In the genomic region with DNA sequence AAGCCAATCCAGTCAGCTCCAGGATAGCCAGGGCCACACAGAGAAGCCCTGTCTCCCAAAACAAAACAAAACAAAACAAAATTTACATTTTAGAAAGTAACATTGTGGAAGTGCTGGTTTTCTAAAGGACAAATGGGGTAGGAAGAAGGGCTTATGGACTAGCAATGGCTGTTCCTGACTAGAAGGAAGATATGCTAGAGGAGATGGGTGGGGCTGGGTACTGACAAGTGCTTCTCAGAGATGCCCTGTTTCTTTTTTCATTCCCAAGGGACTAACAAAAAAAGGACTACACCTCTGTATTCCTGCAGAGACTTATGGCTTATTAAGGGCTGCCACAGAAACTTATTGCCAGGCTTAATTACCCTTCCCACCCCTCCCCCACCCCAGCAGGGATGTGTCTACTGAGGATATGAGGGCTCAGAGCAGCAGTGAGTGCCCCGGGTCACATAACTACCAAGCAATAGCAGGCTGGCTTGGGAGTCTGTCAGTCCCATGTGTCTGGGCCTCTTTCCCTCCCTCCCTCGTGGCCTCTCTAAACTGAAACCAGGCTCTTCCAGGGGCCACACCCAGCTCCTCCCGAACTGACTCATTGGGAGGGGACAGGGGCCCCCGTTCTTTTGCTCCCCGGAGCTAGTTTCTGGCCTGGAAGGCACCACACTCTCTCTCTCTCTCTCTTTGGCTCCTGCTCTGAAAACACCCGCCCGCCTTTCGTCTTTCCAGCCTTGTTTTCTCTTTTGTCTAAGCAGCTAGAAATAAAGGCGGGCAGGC, we compare ENCODE assay signal across 8 mouse cellular contexts. TPM values are rescaled to one million over a fixed set of nuclear protein-coding genes. Genes with fewer than 3 reads are reported as not detected.
DNase-seq lines count a peak whose midpoint lies in the region; ATAC-seq and TF ChIP-seq lines count a peak whose summit lies in the region.

No protein-coding gene starts in this region.

- intact Hi-C loops in heart, postnatal 14 days (cut with DNase I), result no loop called here
- intact Hi-C loops in left cerebral cortex, postnatal 25 days (cut with DNase I), result no loop called here

- H3K27me3 ChIP-seq in forebrain, embryonic 11.5 days (ENCODE audit: control insufficient read depth, insufficient read depth, low read length), result no peaks in the 10 kb centered on the region
- H3K27me3 ChIP-seq in stomach, embryonic 16.5 days (ENCODE audit: control insufficient read depth, insufficient read depth, low read length), result no peaks in the 10 kb centered on the region

- peak; percentile 70 for ATAC-seq in forebrain, embryonic 11.5 days (replicated peaks; ENCODE audit: low FRiP score)
- peak; percentile 85 for ATAC-seq in stomach, embryonic 16.5 days (ENCODE audit: insufficient read depth, low FRiP score)

- no peak for TF ChIP-seq CTCF in lung, adult 2 months (IDR thresholded peaks at IDR 0.05; ENCODE audit: insufficient read depth, low read length)

- H3K4me3 ChIP-seq in forebrain, embryonic 11.5 days (ENCODE audit: low read depth, low read length), result no peak overlapping the region
- H3K4me3 ChIP-seq in lung, adult 2 months (replicated peaks; ENCODE audit: extremely low read depth, low read depth, low read length), result peak overlapping the region; percentile 4
- H3K4me3 ChIP-seq in stomach, embryonic 16.5 days (replicated peaks; ENCODE audit: low read length), result no peak overlapping the region

- H3K4me2 ChIP-seq in forebrain, embryonic 11.5 days (ENCODE audit: low read depth, low read length, severe bottlenecking), result peak overlapping the region; percentile 36
- peak overlapping the region; percentile 40 for H3K4me2 ChIP-seq in stomach, embryonic 16.5 days (ENCODE audit: low read depth, low read length)

- no peak for TF ChIP-seq POLR2A in lung, adult 2 months (IDR thresholded peaks at IDR 0.05; ENCODE audit: borderline replicate concordance, extremely low read depth, low read depth, low read length)

- no peaks in the 10 kb centered on the region for H3K36me3 ChIP-seq in forebrain, embryonic 11.5 days (ENCODE audit: control insufficient read depth, insufficient read depth, low read length)
- no peaks in the 10 kb centered on the region for H3K36me3 ChIP-seq in stomach, embryonic 16.5 days (ENCODE audit: control insufficient read depth, insufficient read depth, low read length)

- no peaks in the 10 kb centered on the region for H3K9me3 ChIP-seq in forebrain, embryonic 11.5 days (ENCODE audit: control insufficient read depth, low read length)
- H3K9me3 ChIP-seq in stomach, embryonic 16.5 days (replicated peaks; ENCODE audit: control insufficient read depth, low read length), result no peaks in the 10 kb centered on the region

- peak; percentile 22 for DNase-seq in kidney, postnatal 10 days
- no peak for DNase-seq in kidney, postnatal 36 days
- peak; percentile 67 for DNase-seq in forebrain, embryonic 11.5 days (ENCODE audit: low spot score)
- DNase-seq in heart, postnatal 14 days, result peak; percentile 21 to 41
- DNase-seq in lung, adult 2 months, result no peak
- DNase-seq in spleen, adult 18-20 months, result no peak
- no peak for DNase-seq in left cerebral cortex, postnatal 25 days (ENCODE audit: low spot score in 2 of 2)

- H3K27ac ChIP-seq in forebrain, embryonic 11.5 days (ENCODE audit: low read depth, low read length), result peak overlapping the region; percentile 25; the same call in 1 of the 2 replicates
- peak overlapping the region; percentile 98 for H3K27ac ChIP-seq in stomach, embryonic 16.5 days (ENCODE audit: low read length)

- H3K9ac ChIP-seq in forebrain, embryonic 11.5 days (ENCODE audit: low read length), result peak overlapping the region; percentile 41
- peak overlapping the region; percentile 54 for H3K9ac ChIP-seq in stomach, embryonic 16.5 days (ENCODE audit: low read length)

- 3% methylated on average over 9 of the region's 9 CpGs for WGBS in forebrain, embryonic 11.5 days
- 13% methylated on average over 9 of the region's 9 CpGs for WGBS in lung, adult 2 months
- 6% methylated on average over 9 of the region's 9 CpGs for WGBS in stomach, embryonic 16.5 days

- H3K4me1 ChIP-seq in forebrain, embryonic 11.5 days (replicated peaks; ENCODE audit: control insufficient read depth, insufficient read depth, low read length), result peaks cover 6% of the 10 kb centered on the region; the same call in 1 of the 2 replicates
- H3K4me1 ChIP-seq in lung, adult 2 months (ENCODE audit: control insufficient read depth, insufficient read depth, low read length), result 0 out of 2 replicates have a peak, but pooled peaks cover 2% of the 10 kb centered on the region
- H3K4me1 ChIP-seq in stomach, embryonic 16.5 days (ENCODE audit: control insufficient read depth, insufficient read depth, low read length), result peaks cover 24% of the 10 kb centered on the region

RNA-seq across cellular contexts. Expression of a gene that starts 10.0 kb away (rescaled TPM):
- polyA plus RNA-seq in forebrain, embryonic 11.5 days (2014; fragmentation: Nextera tagmentation; extraction: Ambion mirVana), result 0.57 and 0.75 TPM in 2 replicates
- 1 to 10 TPM; 4.3 to 4.9 TPM for total RNA-seq in heart, postnatal 14 days (2021)
- polyA plus RNA-seq in lung, adult 2 months (2012; rRNA removed), result 23.8 and 28.9 TPM in 2 replicates
- polyA plus RNA-seq in stomach, embryonic 16.5 days (2015; fragmentation: Nextera tagmentation; extraction: Ambion mirVana), result 7.5 and 11.6 TPM in 2 replicates
- 10 to 100 TPM; 30.2 to 31.9 TPM for total RNA-seq in left cerebral cortex, postnatal 25 days (2021)

Comparison
In these comparisons a context has a peak if more than half of its experiments do, and no peak if none do; other contexts are left out.
1. DNase-seq: peak in kidney, postnatal 10 days (single experiment), forebrain, embryonic 11.5 days (single experiment) and heart, postnatal 14 days (2 of 2); none in kidney, postnatal 36 days (0 of 2), lung, adult 2 months (single experiment), spleen, adult 18-20 months (0 of 2) and left cerebral cortex, postnatal 25 days (0 of 2).